Mouse (Mus musculus) T-helper 1 cell (primary cell): ENCODE measurements around the gene Rgs10.

Experiments used
- in situ Hi-C: fragments of 300-600 bp; cut with MboI, MseI; formaldehyde crosslinking; loops from one replicate; pipeline ENCODE4 v1.15.1; 2025; ENCODE audit warnings: high pct_unique_total_duplicates

Gene Rgs10

DNA sequence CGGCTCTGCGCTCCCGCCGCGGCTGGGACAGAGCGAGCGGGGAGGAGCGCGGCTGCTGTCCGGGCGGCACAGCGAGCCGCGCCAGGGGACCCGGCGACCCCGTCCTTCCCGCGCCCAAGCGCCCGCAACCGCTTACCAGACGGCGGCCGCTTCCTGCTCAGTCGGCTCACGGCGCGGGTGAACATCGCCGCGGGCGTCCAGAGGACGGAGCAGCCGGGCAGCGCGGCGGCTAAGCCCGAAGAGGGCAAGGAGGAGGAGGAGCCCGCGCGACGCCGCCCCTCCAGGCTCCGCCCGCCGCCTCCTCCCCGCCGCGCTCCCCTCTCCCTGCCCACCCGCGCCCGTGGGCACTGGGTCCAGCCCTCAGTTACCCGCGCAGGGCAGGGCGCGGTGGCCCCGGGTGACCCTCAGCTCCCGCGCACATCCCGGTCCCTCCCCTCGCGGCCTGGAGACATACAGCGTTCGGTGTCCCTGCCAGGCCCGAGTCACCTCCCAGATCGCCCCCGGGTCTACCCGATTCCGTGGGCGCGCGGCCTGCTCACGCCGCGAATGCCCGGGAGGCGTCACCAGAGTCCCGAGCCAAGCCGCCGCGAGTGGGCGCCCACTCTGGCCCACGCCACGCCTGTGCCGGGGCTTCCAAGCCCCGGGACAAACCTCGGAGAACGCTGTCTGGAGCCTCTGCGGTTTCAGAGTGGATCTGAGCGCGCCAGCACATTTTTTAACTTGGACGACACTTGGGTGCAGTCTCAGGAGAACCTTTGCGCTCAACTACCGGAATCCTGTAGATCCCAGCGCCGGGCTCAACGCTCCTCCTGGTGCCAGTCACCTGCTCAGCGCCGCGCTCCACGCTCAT, at the start of gene Rgs10:
Gene Rgs10, minus strand, starts transcription at position 829 of the 850 bp plus-strand sequence.
- in situ Hi-C loops = no loop called here

DNA sequence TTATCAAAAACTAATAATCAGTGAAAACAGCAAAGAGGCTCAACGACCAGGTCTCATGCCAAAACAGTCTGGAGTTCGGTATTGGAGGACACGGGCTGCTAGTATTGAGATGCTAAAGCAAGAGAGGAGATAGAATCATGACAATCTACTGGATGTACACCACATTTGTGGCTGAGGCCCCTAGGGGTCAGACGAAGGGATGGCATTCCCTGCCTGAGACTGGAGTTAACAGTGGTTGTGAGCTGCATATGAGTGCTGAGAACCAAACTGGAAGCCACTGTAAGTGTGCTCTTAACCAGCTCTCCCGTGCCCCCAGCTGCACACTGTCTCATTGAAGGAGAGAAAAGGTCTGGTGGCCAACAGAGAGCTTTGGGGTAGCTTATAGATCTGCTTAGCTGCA, 43.8 kb upstream of the Rgs10 start:
- in situ Hi-C loops = loop anchor here (25.0 kb wide), 1 partner anchor 225 kb away; no protein-coding TSS in a partner anchor

DNA sequence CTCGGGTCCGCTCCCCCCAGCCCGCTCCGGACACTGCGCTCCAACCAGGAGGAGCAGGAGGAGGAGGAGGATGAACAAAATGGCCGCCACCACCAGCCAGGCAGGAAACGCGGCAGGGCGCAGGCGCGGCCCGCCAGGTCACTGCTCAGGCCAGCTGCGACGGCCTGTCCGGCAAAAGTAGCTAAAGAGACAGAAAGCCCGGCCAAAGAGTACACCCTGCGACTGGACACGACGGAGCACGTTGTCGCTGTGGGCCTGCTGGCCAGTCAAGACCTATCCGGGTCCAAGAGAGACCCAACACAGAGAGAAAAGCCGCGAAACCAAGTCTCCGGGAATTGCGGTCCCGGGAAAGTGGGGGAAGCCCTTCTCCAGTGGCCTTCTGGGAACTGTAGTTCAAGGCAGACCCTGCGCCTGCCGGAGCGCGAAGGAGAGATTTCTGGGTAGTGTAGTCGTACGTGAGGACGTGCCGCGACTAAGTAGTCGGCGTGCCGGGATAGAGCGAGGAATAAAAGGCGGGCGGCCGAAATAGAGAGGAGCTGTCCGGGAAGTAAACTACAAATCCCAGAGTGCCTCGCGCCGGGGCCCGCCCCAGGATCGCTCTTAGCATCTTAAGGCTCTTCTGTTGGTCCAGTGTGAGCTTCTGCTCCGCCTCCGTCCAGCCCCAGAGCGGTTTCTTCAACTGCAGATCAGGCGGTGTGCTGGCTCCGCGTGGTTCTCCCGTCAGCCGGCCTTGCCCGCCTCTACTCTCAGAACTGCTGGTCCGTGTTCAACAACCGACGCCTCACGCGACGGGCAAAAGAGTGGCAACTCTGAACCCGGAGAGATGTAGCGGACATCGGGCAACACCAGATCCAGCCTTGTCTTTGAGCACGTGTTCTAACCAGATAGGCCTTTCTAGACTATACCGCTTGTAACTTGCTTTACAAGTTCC, 43.0 kb upstream of the Rgs10 start, which contains the start of gene Tial1:
Gene Tial1, minus strand, starts transcription at position 433 of the 931 bp plus-strand sequence.
- in situ Hi-C loops = loop anchor here (25.0 kb wide), 1 partner anchor 226 kb away; no protein-coding TSS in a partner anchor

DNA sequence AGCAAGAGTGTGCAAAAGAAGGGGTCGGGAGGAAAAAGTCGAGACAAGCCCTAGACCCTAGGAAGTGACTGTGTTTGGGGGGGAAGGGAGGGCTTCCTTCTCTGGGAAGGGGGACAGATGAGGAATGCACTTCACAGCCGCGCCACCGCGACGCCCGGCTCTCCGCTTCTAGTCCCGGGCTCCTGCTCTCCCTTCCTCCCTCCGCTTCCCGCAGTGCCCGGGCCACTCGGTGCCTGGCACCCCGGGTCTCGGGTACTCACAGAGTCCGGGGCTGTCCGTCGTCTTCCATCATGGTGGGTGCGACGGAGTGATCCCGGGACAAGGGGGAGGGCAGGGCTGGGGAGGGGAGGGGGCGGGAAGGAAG, 42.3 kb upstream of the Rgs10 start:
- in situ Hi-C loops = loop anchor here (25.0 kb wide), 1 partner anchor 226 kb away; no protein-coding TSS in a partner anchor

DNA sequence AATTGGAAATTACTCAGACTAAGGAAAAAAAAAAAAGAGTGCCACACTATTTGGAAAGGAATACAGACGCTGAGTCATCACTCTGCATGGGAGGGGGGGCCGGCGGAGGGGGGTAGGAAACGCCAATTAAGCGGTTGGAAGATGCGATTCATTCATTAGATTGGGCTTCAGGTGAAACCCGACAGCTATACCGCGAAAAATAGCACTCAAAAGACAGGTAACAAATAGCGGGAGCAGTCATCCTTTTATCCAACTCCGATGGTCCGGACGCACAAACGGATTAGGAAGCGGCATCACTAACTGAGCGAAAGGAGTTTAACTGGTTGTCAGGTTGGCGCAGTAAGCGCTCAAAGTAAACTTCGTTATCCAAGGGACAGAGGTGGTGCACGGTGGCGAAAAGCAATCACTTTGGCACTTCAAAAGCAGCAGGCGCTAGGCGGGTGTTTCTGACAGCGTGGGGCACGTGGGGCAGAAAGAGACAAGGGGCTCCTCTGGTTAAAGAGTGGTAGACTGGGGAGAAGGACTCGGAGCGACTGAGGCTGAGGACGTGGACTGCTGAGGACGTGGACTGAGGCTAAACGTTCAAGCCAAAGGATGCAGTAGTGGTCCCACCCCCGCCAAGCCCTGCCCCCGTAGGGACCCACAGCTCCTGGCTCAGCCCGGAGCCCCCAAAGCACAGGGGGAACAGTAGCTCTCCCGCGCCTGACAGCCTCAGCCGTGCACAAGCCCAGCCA, 41.7 kb upstream of the Rgs10 start:
- in situ Hi-C loops = loop anchor here (25.0 kb wide), 1 partner anchor 227 kb away; no protein-coding TSS in a partner anchor

DNA sequence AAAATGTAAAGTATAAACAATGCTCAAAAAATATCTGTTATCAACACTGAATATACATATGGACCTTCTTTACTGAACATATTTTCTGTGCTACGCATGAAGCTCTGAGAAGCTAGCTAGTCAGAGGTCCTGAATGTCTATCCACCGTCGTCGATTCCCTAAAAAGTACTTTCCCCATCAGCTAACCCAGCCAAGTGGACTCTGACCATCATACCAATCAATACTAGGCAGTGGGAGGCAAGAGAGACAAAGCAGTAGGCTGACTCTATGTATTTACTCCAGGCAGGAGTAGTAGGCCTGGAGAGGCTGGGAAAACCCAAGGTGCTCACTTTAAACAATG, 41.2 kb upstream of the Rgs10 start:
- in situ Hi-C loops = loop anchor here (25.0 kb wide), 1 partner anchor 228 kb away; no protein-coding TSS in a partner anchor

DNA sequence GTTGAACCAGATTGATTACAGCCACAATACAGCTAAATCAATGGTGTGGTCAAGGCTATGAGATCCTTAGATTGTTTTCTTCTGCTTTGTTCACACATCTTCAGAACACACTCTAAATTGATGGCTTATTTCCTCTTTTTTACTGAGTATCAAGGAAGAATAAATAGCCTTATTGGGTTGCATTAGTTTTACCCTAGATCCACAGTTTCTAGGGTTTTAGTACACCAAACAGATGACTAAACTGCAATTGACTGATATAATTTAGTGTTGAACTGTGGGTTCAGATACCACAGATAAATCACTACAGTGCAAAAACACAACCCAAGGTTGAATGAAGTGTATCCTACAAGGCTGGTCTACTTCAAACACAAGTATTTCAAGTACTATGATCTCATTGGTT, 39.5 kb upstream of the Rgs10 start:
- in situ Hi-C loops = loop anchor here (25.0 kb wide), 1 partner anchor 229 kb away; no protein-coding TSS in a partner anchor

DNA sequence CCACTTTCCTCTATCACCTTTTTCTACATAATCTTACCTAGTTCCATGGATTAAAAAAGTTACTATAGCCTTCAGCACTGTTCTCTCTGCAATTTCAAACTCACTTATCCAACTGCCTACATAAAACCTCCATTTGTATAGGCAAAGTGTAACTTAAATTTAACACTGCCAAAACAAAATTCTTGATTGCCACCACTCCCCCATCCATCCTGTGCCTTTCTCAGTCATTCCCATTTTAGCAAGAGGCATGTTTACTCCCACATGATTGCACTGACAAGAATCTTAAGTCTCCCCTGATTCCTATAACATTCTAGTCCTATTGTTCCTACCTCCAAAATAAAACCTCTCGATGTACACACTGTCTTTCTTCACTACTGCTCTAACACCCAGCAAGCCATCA, 34.2 kb upstream of the Rgs10 start:
- in situ Hi-C loops = loop anchor here (25.0 kb wide), 1 partner anchor 235 kb away; no protein-coding TSS in a partner anchor

DNA sequence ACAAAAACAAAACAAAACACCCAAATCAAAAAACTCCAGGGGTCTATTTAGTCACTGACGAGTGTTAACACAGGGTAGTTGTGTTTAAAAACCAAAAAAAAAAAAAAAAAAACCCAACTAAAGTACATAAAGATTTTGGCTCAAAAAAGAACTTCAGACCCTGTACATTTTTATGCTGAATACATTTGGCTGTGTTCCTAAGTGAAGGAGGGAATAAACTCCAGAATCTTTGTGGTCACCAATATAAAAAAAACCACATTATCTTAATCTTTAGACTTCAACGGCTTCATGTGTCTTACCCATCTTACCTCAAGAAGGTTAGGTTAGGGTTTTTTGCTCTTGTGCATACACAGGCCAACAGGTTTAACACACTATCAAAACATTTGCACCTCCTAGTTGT, 22.0 kb upstream of the Rgs10 start:
- in situ Hi-C loops = no loop called here

DNA sequence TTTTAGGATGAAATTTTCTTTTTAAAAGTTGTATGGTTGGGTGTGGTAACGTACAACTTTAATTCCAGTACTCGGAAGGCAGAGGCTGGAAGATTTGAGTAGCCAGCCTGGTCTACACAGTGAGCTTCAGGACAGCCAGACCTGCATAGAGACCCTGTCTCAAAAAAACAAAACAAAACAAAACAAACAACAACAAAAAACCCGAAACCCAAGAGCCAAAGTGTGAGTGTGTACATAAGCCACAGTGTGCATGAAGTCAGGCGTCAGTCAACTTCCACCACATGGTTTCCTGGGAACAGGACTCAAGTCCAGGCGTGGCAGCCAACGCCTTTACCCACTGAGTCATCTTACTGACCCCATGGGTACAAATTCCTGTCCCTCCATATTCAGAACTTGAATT, 20.7 kb upstream of the Rgs10 start:
- in situ Hi-C loops = no loop called here

DNA sequence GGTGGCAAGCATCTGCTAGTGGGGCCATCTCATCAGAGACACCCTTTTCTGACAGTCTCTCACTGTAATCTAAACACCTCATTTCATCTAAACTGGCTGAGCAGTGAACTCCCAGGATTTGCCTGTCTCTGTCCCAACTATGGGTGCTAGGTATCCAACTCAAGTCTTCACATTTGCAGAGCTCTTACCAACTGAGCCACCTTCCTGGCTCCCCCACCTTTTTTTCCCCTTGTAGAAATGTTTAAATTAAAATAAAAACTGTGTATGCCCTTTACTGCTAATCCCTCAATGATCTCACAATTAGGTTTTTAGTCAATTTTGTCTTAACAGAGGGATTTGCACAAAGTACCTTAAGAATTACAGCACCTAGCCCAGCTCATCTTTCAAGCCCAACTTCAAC, 19.6 kb upstream of the Rgs10 start:
- in situ Hi-C loops = no loop called here

DNA sequence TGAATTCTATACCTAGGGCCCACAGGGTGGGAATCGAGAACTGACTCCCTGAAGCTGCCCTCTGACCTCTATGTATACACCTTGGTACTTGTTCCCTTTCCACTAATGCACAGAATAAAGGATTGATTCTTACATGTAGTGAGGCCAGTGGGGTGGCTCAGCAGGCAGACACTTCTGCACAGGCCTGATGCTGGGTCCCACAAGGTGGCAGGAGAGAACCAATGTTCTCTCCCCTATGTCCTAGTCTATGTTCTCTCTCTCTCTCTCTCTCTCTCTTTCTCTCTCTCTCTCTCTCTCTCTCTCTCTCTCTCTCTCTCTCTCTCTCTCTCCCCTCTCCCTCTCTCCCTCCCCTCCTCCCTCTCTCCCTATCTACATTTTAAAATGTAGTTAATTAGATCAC, 14.7 kb upstream of the Rgs10 start:
- in situ Hi-C loops = no loop called here

DNA sequence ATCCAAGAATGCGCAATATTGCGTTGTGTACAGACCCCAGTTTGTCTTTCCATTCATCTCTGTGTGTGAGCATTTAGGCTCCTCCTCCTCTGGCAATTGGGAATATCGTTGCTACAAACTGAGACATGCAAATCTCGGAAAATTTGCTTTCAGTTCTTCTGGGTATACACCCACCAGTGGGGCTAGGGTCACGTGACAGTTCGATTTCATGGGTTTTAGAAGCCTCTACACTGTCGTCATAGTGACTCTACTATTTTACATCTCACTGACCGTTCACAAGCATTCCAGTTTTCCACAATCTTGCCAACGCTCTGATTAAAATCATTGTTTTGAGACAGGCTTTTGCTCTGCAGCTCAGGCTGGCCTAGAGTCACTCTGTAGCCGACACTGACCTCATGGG, 14.0 kb upstream of the Rgs10 start:
- in situ Hi-C loops = no loop called here

DNA sequence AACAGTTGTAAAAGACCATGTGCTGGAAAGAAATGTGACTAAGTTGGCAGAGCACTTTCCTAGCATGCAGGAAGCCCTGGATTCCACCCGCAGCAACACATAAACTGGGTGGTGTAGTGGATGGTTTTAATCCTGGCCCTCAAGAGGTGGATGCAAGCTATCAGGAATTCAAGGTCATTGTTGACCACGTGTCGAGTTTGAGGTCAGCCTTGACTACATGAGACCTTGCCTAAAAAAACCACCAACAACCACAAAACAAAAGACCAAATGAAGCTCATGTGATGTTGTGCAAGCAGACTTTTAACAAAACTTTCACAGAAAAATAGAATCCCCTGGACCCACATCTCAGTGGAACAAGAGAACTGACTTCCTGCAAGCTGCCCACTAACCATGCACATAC, 3.9 kb upstream of the Rgs10 start:
- in situ Hi-C loops = no loop called here

DNA sequence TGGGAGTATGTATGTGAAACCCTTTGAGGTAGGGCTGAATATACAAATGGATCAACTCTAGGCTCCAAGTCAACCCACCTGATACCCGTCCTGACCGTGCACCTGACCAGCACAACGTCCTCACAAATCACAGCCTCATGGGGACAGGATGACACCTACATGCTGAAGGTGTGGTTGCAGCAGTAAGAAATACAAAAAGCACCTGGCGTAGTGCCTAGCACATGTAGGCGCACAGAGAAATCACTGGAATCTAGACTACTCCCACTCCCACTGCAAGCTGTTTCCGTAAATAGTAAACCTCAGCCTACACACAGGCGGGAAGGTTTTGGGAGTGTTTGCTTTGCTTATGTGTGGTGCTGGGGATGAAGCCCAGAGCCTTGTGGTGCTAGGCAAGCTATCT, 3.1 kb upstream of the Rgs10 start:
- in situ Hi-C loops = no loop called here

DNA sequence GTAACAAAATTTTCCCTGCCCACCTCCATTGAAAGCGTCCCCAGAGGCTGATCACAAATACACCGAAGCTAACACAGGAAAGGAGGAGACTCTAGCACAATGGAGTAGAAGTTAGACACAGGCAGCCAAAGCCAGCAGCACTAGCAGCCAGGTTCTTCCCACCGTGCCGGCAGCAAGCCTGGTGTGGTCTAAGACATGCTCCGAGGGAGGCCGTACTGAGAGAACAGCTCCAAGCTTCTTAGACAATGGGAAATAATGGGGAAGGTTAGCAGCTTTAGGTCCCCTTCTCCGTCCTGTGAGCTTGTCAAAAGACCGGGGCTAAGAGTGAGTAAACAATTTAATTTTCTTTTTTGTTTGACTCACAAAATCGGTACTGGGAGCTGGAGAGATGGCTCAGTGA, 1.1 kb upstream of the Rgs10 start:
- in situ Hi-C loops = no loop called here

DNA sequence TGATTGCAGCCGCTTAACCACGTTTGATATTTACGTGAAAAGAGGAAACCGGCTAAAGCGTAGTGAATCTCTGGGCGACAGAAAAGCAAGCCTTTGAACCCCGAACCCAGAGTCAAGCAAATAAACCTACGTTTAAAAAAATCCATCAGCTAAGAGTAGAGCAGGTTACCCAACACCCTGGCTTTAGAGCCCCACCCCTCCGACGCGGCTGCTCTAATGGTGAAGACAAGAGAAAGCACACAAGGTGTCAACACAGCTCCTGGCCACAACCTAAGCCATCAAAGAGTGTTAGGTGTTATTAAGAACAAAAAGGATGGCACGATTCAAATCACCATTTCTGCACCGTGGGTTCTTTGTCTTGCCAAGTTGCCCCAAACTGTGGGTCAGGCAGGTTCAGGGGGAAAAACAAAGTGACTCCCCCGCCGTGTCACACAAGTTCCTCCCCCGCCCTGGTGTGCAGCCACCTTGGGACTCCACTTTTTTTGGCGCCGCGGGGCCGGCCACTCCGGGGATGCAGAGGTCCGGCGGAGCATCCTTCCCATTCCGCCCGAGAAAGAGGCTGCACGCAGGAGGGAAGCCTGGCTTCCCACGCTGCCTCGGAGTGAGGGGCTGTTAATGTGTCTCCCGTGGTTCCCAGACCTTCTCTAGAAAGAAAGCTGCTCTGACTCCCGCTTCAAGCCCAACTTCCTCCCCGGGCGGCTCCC, 1.2 kb downstream of the Rgs10 start:
- in situ Hi-C loops = no loop called here

DNA sequence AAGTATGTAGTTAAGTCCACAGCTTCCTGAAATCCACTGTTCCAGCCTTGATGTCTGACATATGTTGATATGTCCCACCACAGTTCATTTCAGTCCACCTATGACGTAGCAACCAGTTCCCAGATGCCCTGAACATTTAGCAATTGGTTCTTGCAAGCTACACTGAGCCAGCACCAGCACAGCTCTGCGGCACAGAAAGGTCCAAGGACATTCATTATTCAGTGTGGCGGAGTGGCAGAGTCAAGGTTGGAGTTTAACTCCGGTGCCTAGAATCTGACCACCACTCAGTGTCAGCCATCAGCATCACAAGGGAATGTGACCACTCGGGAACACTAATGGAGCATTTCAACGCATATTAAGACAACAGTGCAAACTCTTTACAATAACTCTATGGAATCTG, 1.9 kb downstream of the Rgs10 start:
- in situ Hi-C loops = no loop called here

DNA sequence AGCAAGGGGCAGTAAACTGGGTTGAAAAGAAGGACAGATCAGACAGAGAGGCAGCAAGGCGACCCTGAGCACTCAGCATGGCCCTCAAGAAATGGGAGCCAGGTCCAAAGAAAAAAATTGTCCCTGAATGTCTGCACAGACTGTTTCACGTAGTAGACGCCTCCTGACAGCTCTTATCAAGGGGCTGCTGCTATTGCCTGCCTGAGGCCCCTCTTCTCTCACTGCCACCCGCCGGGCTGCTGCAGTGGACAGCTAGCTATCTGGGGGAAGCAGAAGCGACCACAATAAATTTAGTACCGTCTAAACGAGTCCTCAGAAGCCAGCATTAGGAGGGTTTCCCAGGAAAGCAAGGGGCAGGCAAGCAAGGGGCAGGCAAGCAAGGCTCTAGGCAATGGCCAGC, 4.1 kb downstream of the Rgs10 start:
- in situ Hi-C loops = no loop called here

DNA sequence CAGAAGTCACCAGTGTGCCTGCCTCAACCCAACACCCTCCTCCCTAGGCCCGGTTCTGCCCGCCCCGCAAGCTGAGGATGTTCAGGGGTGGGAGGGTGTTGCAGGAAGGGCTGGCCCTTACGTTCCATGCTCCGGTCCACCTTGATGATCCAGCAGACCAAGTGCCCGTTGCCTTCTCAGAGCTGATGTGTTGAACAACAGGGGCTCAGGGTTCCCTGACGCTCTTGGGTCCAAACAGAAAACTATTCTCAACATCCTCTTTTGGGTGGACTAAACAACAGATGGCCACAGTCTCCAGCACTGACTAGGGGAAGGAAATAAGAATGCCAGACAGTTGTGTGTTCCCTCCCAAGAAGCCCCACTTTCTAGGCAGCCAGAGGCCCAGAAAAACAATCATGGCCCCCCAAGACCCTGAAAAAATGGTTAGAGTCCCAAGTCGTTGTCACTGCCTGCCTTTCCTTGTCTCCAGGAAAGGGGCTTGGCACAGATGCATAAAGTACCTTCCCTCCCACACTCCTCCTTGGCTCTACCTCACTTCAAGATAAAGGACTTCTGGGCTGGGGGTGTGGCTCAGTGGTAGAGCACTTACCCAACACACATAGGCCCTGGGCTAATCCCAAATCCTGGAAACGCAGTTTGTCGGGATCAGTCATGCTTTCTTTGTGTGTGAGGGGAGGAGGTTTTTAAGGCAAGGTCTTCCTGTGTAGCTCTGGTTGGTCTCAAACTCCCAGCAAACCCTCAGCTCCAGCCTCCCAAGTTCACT, 6.3 kb downstream of the Rgs10 start:
- in situ Hi-C loops = no loop called here
